21 mouse cellular contexts compared by ENCODE assay signal in genomic region chr10:105851136-105851535, GRCm38 (mm10). TPM values are rescaled to one million over a fixed set of nuclear protein-coding genes. Genes with fewer than 3 reads are reported as not detected.
A peak's percentile ranks its signal among the peaks of the same experiment; 100 is the strongest.
DNase-seq lines count a peak whose midpoint lies in the region; TF ChIP-seq lines count a peak whose summit lies in the region.
"Had no signal": no experiment of that assay in that cellular context is flagged by ENCODE, and none has a peak within 500 bp of the region (broad histone marks: within the 10 kb centered on the region; RNA-seq: fewer than 3 reads in every experiment).

No protein-coding gene starts in this region.

- intact Hi-C loops in gastrocnemius, adult 2 months (cut with DNase I) = no loop called here
- intact Hi-C loops in heart, postnatal 10 days (cut with DNase I) = no loop called here
- intact Hi-C loops in heart, postnatal 25 days (cut with DNase I) = no loop called here
- intact Hi-C loops in left cerebral cortex, postnatal 10 days (cut with DNase I) = no loop called here

- no peak overlapping the region for H3K4me3 ChIP-seq in gastrocnemius, adult 2 months
- H3K4me3 ChIP-seq: hindbrain, embryonic 12.5 days; intestine, embryonic 15.5 days; layer of hippocampus, adult 2 months; left cerebral cortex, adult 2 months; limb, embryonic 13.5 days; neural tube, embryonic 12.5 days had no signal

- no peak for TF ChIP-seq CTCF in gastrocnemius, adult 2 months (IDR thresholded peaks at IDR 0.05)

- peak; percentile 21 to 22 for DNase-seq in cerebellum, postnatal 14 days
- DNase-seq in cerebellum, adult 11 months = no peak
- peak; percentile 34 for DNase-seq in gastrocnemius, adult 2 months
- DNase-seq in gastrocnemius, postnatal 25 days = no peak
- DNase-seq in heart, postnatal 10 days = peak; percentile 9 to 16
- DNase-seq in heart, postnatal 25 days (ENCODE audit: low spot score) = no peak
- no peak for DNase-seq in left cerebral cortex, postnatal 10 days (ENCODE audit: extremely low spot score in 1 of 2, low spot score in 2 of 2)
- DNase-seq: adrenal gland, postnatal 25 days; kidney, adult 2 months; kidney, postnatal 36 days; lung, postnatal 36 days; right cerebral cortex, adult 18-20 months; spleen, adult 18-20 months; thymus, postnatal 14 days had no signal

- peak overlapping the region; percentile 46; the same call in 1 of the 2 replicates for H3K27ac ChIP-seq in gastrocnemius, adult 2 months
- H3K27ac ChIP-seq: hindbrain, embryonic 12.5 days; hindbrain, postnatal 0 days; intestine, embryonic 15.5 days; layer of hippocampus, adult 2 months; left cerebral cortex, adult 2 months; limb, embryonic 13.5 days; neural tube, embryonic 12.5 days had no signal

RNA-seq across cellular contexts. Expression of gene Mettl25, which starts 10.0 kb away (rescaled TPM):
- 1 to 10 TPM; 3.5 to 4.1 TPM for total RNA-seq in gastrocnemius, adult 2 months (2021)
- 1 to 10 TPM; 2.9 to 3.0 TPM for total RNA-seq in gastrocnemius, postnatal 25 days (2021)
- total RNA-seq in heart, postnatal 10 days (2021) = 1 to 10 TPM; 7.1 to 7.5 TPM
- 1 to 10 TPM; 5.0 to 5.3 TPM for total RNA-seq in heart, postnatal 25 days (2021)
- total RNA-seq in left cerebral cortex, postnatal 10 days (2021) = 10 to 100 TPM in 1 of 2 experiments, 1 to 10 TPM in 1; 7.4 to 10.5 TPM

RNA-seq across cellular contexts. Expression of gene Ccdc59, which starts 10.3 kb away (rescaled TPM):
- total RNA-seq in gastrocnemius, adult 2 months (2021) = 10 to 100 TPM; 10.1 to 12.7 TPM
- 1 to 10 TPM; 7.7 to 7.8 TPM for total RNA-seq in gastrocnemius, postnatal 25 days (2021)
- total RNA-seq in heart, postnatal 10 days (2021) = 10 to 100 TPM; 12.0 to 14.4 TPM
- total RNA-seq in heart, postnatal 25 days (2021) = 1 to 10 TPM; 9.1 to 9.7 TPM
- total RNA-seq in left cerebral cortex, postnatal 10 days (2021) = 10 to 100 TPM; 16.9 to 17.7 TPM

Comparison
In these comparisons a context has a peak if more than half of its experiments do, and no peak if none do; other contexts are left out.
1. DNase-seq: peak in cerebellum, postnatal 14 days (2 of 2), gastrocnemius, adult 2 months (single experiment) and heart, postnatal 10 days (2 of 2); none in cerebellum, adult 11 months (single experiment), gastrocnemius, postnatal 25 days (single experiment), heart, postnatal 25 days (single experiment) and left cerebral cortex, postnatal 10 days (0 of 2).